Mouse (Mus musculus): ENCODE measurements around the gene Sfn.

- no peak for TF ChIP-seq CTCF (IDR thresholded peaks at IDR 0.05; ENCODE audit: borderline replicate concordance, extremely low read depth, insufficient read depth, insufficient read length)
- TF ChIP-seq POLR2A (IDR thresholded peaks at IDR 0.05; ENCODE audit: borderline replicate concordance, extremely low read depth, insufficient read depth, insufficient read length, poor library complexity, severe bottlenecking): no peak
Measured at GRCm38 (mm10) chr4:133620668-133621067, 18.7 kb upstream of the Sfn start.
